Mouse (Mus musculus): ENCODE data around the gene Olfr270. TPM values are rescaled to one million over a fixed set of nuclear protein-coding genes. Genes with fewer than 3 reads are reported as not detected.

Gene Olfr270
- polyA plus RNA-seq (2012; ENCODE audit: low replicate concordance) = not detected in 2 replicates

DNA sequence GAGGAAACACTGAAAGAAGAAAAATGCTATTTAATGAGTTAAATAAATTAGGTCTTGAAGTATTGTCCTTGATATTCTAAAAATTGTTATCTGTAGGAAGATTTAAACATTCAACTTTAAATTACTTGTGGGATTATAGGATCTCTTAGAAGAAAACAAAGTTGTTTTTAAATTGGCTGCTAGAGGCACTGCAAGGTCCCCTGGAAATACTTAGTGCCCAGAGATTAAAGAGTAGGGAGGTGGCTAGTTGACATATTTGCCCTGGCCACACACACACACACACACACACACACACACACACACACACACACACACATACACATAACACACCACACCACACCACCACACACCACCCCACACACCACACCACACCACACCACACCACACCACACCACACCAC is at the start of gene Olfr270:
Olfr270 (plus strand) TSS at position 301 of the 400 bp plus-strand sequence.

GRCm38 (mm10) chr4:52919078-52919477 is 45.3 kb upstream of the Olfr270 start, which contains the start of gene Olfr272:
Gene Olfr272 (minus strand): TSS chr4:52919178.

GRCm38 (mm10) chr4:52989248-52989647 is 24.9 kb downstream of the Olfr270 start, which contains the start of gene Nipsnap3a:
Gene Nipsnap3a (plus strand): TSS chr4:52989272.

DNA sequence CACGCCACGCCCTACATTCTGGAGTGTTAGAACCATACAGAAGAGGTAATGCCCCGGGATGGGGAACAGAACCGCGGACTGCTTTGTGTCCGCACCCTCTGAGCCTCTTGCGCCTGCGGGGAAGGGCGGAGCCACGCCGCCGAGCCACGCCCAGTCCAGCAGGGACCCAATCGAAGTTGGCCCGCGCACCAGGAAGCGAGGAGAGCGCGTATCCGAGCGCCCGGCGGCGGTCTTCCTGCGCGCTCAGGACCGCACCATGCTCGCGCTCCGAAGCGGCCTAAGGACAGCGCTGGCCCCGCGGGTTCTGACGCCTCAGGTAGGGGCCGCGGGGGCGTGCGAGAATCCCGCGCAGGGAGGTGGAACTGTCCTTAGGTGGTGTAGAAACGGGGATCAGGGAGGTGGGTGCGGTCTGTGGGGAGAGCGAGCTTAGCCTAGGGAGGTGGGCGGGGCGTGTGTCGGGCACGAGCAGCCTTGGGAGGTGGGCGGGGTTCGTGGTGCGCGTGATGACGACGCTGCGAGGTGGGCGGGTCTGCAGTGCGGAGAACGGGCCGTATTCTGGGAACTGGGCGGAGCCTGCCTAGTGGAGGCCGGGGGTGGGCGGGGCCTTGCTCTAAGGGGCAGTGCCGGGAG is 47.5 kb downstream of the Olfr270 start, which contains the start of gene Nipsnap3b:
Nipsnap3b (plus strand) TSS at position 149 of the 630 bp plus-strand sequence.

Other genes starting within 250 kb of the Olfr270 start
- not detected in 2 replicates for gene Olfr275, start 149.9 kb upstream of the Olfr270 start, polyA plus RNA-seq (2012; ENCODE audit: low replicate concordance)
- gene Olfr273, start 105.3 kb upstream of the Olfr270 start, polyA plus RNA-seq (2012; ENCODE audit: low replicate concordance) = not detected in 2 replicates
- not detected in 2 replicates for gene Olfr272, start 45.4 kb upstream of the Olfr270 start, polyA plus RNA-seq (2012; ENCODE audit: low replicate concordance)
- gene Nipsnap3a, start 24.7 kb downstream of the Olfr270 start, polyA plus RNA-seq (2012; ENCODE audit: low replicate concordance) = not detected in 2 replicates
- gene Nipsnap3b, start 47.3 kb downstream of the Olfr270 start, polyA plus RNA-seq (2012; ENCODE audit: low replicate concordance) = 26.6 and 41.2 TPM in 2 replicates
- gene Abca1, start 195.3 kb downstream of the Olfr270 start, polyA plus RNA-seq (2012; ENCODE audit: low replicate concordance) = 0.71 and 1.3 TPM in 2 replicates

Data from leukemia stem cell, adult 10-12 weeks (primary cell).